Mouse (Mus musculus) frontal cortex, postnatal 10 days (tissue): ENCODE data around the gene Snrpg.
"Not testable (repeated sequence)": the region's sequence is repeated elsewhere in the genome, so short reads cannot be mapped to it uniquely, and the experiment has no call there.

Experiments
- DNase-seq, 2 experiments: peaks; one replicate each; pipeline ENCODE4 v3.0.0; 2022; ENCODE audit warnings: low spot score in 2 of 2, mixed read lengths in 1 of 2

The Snrpg gene

GRCm38 (mm10) chr6:86370764-86371339 lies at the start of gene Snrpg:
Gene Snrpg (plus strand): TSS chr6:86371304.
- DNase-seq, result no peak

- no peak for DNase-seq
Observed at GRCm38 (mm10) chr6:86322031-86322563, 49.0 kb upstream of the Snrpg start.

GRCm38 (mm10) chr6:86322991-86323390 lies 48.1 kb upstream of the Snrpg start:
- no peak for DNase-seq

GRCm38 (mm10) chr6:86324400-86324799 lies 46.7 kb upstream of the Snrpg start:
- no peak for DNase-seq

- DNase-seq, result no peak
Observed at GRCm38 (mm10) chr6:86325646-86326045, 45.5 kb upstream of the Snrpg start.

DNA sequence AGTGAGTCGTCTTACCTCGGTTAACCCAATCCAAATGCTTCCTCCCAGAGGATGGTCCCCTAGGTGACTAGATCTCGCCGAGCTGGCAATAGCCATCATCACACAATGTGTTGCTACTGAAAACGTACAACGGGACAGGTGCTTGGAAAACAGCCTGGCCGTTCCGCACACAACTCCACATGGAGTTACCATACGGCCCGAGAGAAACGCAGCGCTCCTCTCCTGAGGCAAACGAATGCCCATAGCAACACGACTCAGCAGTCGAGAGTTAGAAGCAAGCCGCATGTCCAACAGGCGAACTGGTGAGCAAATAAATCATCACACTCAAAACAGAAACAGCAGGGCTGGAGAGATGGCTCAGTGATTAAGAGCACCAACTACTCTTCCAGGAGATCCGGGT lies 44.2 kb upstream of the Snrpg start:
- DNase-seq, result no peak

GRCm38 (mm10) chr6:86328369-86328768 lies 42.7 kb upstream of the Snrpg start:
- DNase-seq, result peak in 1 of 2 experiments; percentile 17

- DNase-seq, result no peak
Observed at GRCm38 (mm10) chr6:86329943-86330342, 41.2 kb upstream of the Snrpg start.

DNA sequence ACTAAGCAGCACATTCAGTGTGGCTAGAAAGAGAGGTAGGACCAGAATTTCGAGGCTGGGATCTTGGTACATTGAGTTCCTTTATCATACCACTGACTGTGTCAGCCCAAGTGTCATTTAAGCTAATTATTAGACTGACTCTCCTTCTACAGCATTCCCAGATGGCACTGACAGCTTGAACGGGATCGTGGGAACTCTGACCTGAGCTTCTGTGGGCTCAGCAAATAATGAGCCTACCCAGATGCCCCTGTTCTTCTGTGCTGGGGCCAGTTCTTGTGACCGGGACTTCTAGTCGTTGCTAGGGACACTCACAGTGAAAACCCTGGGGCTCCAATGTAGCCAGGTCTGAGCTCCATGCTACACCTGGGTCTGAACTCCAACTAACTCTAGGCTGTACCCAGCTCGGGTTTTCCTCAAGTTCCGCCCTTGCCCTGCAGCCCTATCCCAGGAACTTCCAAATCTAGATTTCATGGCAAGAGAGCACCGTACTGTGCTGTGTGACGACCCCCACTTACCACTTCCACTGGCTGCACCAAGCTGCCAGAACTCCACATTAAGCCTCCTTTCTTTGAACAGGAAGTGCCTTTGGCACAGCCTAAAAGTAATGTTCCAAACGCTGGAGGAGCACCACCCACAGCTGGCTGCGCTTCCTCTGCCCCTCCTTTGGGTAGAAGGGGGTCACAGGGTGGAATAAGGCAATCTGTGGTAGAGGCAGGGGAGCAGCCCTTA lies 35.8 kb upstream of the Snrpg start:
- no peak for DNase-seq

- no peak for DNase-seq
Observed at GRCm38 (mm10) chr6:86335860-86336259, 35.2 kb upstream of the Snrpg start.

GRCm38 (mm10) chr6:86336340-86336739 lies 34.8 kb upstream of the Snrpg start:
- DNase-seq, result not testable (repeated sequence)

- DNase-seq, result no peak
Observed at GRCm38 (mm10) chr6:86343656-86344055, 27.4 kb upstream of the Snrpg start.

DNA sequence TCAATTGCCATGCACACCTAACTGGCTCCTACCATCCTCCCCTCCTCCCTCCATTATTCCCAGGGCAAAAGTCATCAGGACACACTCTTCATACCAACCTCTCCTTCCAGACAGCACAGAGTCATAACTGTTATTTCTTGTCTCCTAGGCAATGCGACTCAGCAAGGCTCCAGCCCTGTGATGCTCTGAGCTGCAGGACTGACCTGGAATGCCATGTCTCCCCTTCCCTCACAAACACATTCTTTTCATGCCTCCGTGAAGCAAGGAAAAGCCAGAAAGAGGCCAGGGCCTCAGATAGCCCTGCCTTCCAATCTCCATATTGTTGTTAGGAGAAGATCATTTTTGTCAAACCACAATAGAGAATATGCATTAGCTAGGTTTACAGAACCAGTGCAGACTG lies 25.0 kb upstream of the Snrpg start:
- no peak for DNase-seq

DNA sequence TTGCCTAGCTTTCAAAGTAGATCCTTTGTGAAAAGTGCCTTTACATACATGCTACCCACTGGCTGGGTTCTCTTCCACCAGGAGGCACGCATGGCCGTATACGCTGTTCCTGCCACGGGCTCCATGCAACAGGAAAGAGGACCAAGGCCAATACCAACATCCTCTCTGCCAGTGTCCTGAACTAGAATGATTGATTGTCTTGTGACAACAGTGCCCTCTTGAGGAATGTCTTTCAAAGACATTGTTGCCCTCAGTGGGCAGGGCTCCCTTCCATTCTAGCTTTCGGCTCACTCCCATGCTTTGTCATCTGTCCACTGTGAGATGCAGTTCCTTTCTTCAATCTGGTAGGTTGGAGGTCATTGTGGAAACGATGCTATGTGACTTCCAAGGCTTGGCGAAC lies 21.8 kb upstream of the Snrpg start:
- DNase-seq, result no peak

DNA sequence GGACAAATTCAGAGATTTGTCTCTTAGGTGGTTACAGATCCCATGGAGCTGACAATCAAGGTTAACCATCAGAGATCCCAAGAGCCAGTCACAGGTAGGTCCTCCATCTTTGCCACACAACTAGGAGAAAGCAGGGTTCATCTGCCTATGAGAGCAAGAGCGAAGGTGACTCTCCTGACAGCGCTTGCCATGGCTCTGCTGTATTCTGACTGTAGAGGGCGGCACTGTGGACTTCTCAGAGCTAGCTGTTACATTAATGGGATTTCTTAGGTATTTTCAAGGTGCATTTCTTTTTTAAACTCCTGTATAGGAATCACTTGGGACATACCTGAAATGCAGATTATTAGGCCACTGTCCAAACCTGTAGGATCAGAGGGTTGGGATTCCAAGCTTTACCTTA lies 16.2 kb upstream of the Snrpg start:
- DNase-seq, result no peak

- DNase-seq, result no peak
Observed at GRCm38 (mm10) chr6:86356956-86357355, 14.1 kb upstream of the Snrpg start.

- DNase-seq, result no peak
Observed at GRCm38 (mm10) chr6:86360691-86361090, 10.4 kb upstream of the Snrpg start.

DNA sequence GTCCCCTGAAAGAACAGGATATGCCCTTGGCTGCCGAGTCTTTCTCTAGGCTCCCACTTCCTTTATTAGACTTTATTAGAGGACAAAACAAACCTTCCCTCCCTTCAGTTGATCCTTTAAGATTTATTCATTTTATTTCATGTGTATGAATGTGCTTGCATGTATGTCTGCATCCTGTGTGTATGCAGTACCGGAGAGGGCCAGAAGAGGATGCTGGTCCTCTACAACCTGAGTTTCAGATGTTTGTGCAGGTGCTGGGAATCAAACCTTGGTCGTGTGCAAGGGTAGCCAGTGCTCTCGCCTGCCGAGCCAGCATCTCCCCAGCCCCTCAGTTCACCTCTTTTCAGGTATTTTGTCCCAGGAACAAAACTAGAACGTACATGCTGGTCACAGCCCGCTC lies 9.7 kb upstream of the Snrpg start:
- DNase-seq, result no peak

DNA sequence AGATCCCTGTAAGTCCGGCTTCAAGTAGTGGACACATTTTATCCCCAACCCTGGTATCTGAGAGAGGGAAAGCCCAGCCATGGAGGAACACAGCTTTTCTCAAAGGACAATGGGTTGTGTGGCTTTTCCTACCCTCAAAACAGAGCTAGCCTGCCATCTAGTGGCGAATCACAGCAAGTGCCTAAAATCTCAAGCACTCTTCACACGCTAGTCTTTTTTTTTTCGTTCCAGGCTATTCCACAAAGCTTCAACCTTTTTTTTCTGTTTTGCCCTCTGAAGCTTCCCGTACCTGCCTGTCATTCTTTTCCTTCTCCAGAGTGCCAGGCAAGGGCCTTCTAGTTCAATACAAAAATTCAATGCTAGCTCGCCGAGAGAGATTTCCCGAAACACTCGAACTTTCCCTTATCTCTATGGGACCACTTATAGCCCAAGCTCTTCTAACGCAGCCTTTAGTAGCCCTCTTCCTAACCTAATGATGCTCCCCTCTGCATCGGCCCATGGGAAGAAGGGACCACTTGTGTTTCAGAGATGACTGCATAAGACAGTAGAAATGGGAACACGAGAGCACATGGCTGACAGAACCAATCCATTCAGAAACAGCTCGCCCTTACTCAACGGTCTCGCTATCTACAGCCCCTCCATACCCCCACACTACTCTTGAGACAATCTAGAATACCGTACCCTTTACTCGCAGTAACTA lies 6.5 kb upstream of the Snrpg start:
- peak; percentile 70 to 78 for DNase-seq

DNA sequence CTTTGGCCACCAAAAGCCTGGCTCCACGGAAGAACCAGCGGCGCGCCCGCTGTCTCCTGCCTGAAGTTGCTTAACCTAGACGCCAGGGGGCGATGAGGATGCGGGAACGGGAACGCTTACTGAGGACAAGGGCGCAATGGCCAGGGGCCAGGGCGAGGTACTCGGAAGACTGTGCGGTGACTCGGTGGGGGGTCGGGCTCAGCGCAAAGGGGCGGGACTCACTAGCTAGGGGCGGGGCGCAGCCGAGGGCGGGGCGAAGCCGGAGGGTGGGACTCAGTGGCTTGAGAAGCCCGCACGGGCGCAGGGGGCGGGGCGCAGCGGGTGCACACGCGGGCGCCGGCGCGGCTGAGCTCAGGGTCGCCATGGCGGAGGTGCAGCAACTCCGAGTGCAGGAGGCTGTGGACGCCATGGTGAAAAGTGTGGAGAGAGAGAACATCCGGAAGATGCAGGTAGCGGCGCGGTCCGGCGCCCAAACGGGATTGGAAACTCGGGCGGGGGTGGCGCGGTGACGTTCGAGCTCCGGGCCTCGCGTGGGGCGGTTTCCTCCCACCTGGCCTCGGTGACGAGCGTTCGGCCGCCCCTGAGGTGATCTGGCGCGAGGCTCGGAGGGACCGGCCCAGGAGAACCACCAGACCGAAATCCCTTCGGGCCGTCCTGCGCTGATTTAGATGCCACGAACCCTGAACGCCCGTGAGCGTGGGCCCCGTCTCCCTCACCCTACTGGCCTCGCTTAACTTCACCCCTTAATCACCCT lies 5.6 kb upstream of the Snrpg start, which contains the start of gene Fam136a:
Gene Fam136a (plus strand): TSS at position 276 of the 754 bp plus-strand sequence.
- DNase-seq, result peak; percentile 88 to 93

- DNase-seq, result peak in 1 of 2 experiments; percentile 27
Observed at GRCm38 (mm10) chr6:86366125-86366852, 4.8 kb upstream of the Snrpg start.
